Mouse (Mus musculus) 3134 (cell line): ENCODE results near the gene Tcl1b2.
A peak's percentile ranks its signal among the peaks of the same experiment; 100 is the strongest.
"Not testable (repeated sequence)": the region's sequence is repeated elsewhere in the genome, so short reads cannot be mapped to it uniquely, and the experiment has no call there.

Source experiments
- DNase-seq: peaks from one replicate; pipeline ENCODE4 v3.0.0-alpha.2; 2011; ENCODE audit warnings: low spot score; ENCODE audit not compliant: insufficient read length; ENCODE audit errors: extremely low read depth

Tcl1b2 gene

GRCm38 (mm10) chr12:105145714-105146113 lies at the start of gene Tcl1b2:
TSS of gene Tcl1b2 (plus strand) at chr12:105146014.
- DNase-seq, result no peak

- DNase-seq, result no peak
These were observed 46.3 kb upstream of the Tcl1b2 start for GRCm38 (mm10) chr12:105099466-105100044.

- DNase-seq, result no peak
These were observed 42.9 kb upstream of the Tcl1b2 start for GRCm38 (mm10) chr12:105102901-105103300.

- DNase-seq, result peak; percentile 11
These were observed 41.8 kb upstream of the Tcl1b2 start for GRCm38 (mm10) chr12:105104036-105104435.

- no peak for DNase-seq
These were observed 40.5 kb upstream of the Tcl1b2 start for GRCm38 (mm10) chr12:105105326-105105725.

- DNase-seq, result no peak
These were observed 37.0 kb upstream of the Tcl1b2 start for GRCm38 (mm10) chr12:105108856-105109255.

- no peak for DNase-seq
These were observed 36.4 kb upstream of the Tcl1b2 start for GRCm38 (mm10) chr12:105109406-105109805.

GRCm38 (mm10) chr12:105109812-105110211 lies 36.0 kb upstream of the Tcl1b2 start:
- DNase-seq, result no peak

GRCm38 (mm10) chr12:105112321-105112988 lies 33.4 kb upstream of the Tcl1b2 start:
- no peak for DNase-seq

GRCm38 (mm10) chr12:105116648-105117047 lies 29.2 kb upstream of the Tcl1b2 start:
- DNase-seq, result no peak

GRCm38 (mm10) chr12:105125362-105125761 lies 20.5 kb upstream of the Tcl1b2 start:
- DNase-seq, result no peak

- DNase-seq, result no peak
These were observed 19.3 kb upstream of the Tcl1b2 start for GRCm38 (mm10) chr12:105126516-105126915.

- DNase-seq, result no peak
These were observed 18.2 kb upstream of the Tcl1b2 start for GRCm38 (mm10) chr12:105127607-105128006.

GRCm38 (mm10) chr12:105129494-105130205 lies 16.2 kb upstream of the Tcl1b2 start:
- DNase-seq, result not testable (repeated sequence)

- DNase-seq, result not testable (repeated sequence)
These were observed 11.6 kb upstream of the Tcl1b2 start for GRCm38 (mm10) chr12:105134167-105134566.

- DNase-seq, result not testable (repeated sequence)
These were observed 11.0 kb upstream of the Tcl1b2 start for GRCm38 (mm10) chr12:105134826-105135225.

- not testable (repeated sequence) for DNase-seq
These were observed 8.1 kb upstream of the Tcl1b2 start for GRCm38 (mm10) chr12:105137729-105138128.

GRCm38 (mm10) chr12:105143096-105143495 lies 2.7 kb upstream of the Tcl1b2 start:
- no peak for DNase-seq

GRCm38 (mm10) chr12:105144928-105145327 lies 886 bp upstream of the Tcl1b2 start:
- DNase-seq, result not testable (repeated sequence)

GRCm38 (mm10) chr12:105155286-105155685 lies 9.5 kb downstream of the Tcl1b2 start:
- not testable (repeated sequence) for DNase-seq

GRCm38 (mm10) chr12:105158842-105159241 lies 13.0 kb downstream of the Tcl1b2 start:
- DNase-seq, result no peak

GRCm38 (mm10) chr12:105159390-105159789 lies 13.6 kb downstream of the Tcl1b2 start, which contains the start of gene Tcl1b1:
TSS of gene Tcl1b1 (plus strand) at chr12:105159690.
- no peak for DNase-seq
